Mouse (Mus musculus) limb, embryonic 13.5 days (tissue): ENCODE results near the gene Epo. TPM values are rescaled to one million over a fixed set of nuclear protein-coding genes. Genes with fewer than 3 reads are reported as not detected.

Experiments
- ATAC-seq: fragments of 200-750 bp; cut with Nextera tagmentation; 2 replicates; pipeline ENCODE4 v1.8.0; 2017; ENCODE audit warnings: low read depth, moderate number of reproducible peaks, moderate TSS enrichment; ENCODE audit not compliant: low FRiP score
- H3K27ac ChIP-seq: fragments of 300-500 bp; sonication (generic); 2 replicates; pipeline ENCODE4 v1.5.1; 2015; ENCODE audit warnings: inconsistent platforms, mild to moderate bottlenecking, moderate library complexity
- H3K27me3 ChIP-seq: fragments of 300-500 bp; sonication (generic); 2 replicates; pipeline ENCODE4 v1.6.1; 2015; ENCODE audit warnings: mild to moderate bottlenecking, inconsistent platforms
- H3K36me3 ChIP-seq: fragments of 300-500 bp; sonication (generic); 2 replicates; pipeline ENCODE4 v1.6.1; 2015; ENCODE audit warnings: inconsistent platforms, mild to moderate bottlenecking, moderate library complexity
- H3K4me1 ChIP-seq: fragments of 300-500 bp; sonication (generic); 2 replicates; pipeline ENCODE4 v1.6.1; 2015; ENCODE audit warnings: inconsistent platforms
- H3K4me2 ChIP-seq: fragments of 300-500 bp; sonication (generic); replicated peaks from 2 replicates; pipeline ENCODE4 v1.6.1; 2015; ENCODE audit warnings: inconsistent platforms, mild to moderate bottlenecking, moderate library complexity
- H3K4me3 ChIP-seq: fragments of 300-500 bp; sonication (generic); 2 replicates; pipeline ENCODE4 v1.5.1; 2015; ENCODE audit warnings: moderate library complexity, mild to moderate bottlenecking, inconsistent platforms
- H3K9ac ChIP-seq: fragments of 300-500 bp; sonication (generic); 2 replicates; pipeline ENCODE4 v1.6.1; 2015; ENCODE audit warnings: mild to moderate bottlenecking, inconsistent platforms
- H3K9me3 ChIP-seq: fragments of 300-500 bp; sonication (generic); 2 replicates; pipeline ENCODE4 v1.6.1; 2016; ENCODE audit warnings: inconsistent platforms
- WGBS: fragments of 180-500 bp; shearing (Covaris S2); methylation state at CpG from one replicate; pipeline ENCODE4 v1.1.7; 2015; 5-methylcytosine and 5-hydroxymethylcytosine counted together
- microRNA-seq: library from miRNA; unstranded; fragments of <30 nt; microRNA quantifications from one replicate; pipeline ENCODE4, GENCODE M21; 2016
- polyA plus RNA-seq: library from polyadenylated mRNA; unstranded; fragments of >200 nt; fragmentation: Nextera tagmentation; extraction: Ambion mirVana; gene quantifications from 2 replicates; pipeline ENCODE4 v1.2.1, GENCODE M21; 2015

Epo gene
- polyA plus RNA-seq, 1 experiment from 2014 or later: 0.78 TPM

- no peak overlapping the region for H3K4me2 ChIP-seq
- H3K4me3 ChIP-seq: no peak overlapping the region
- H3K27me3 ChIP-seq: no peaks in the 10 kb centered on the region
- no peak overlapping the region for H3K9ac ChIP-seq
- no peaks in the 10 kb centered on the region for H3K9me3 ChIP-seq
- 86% methylated on average over 11 of the region's 11 CpGs for WGBS
- H3K36me3 ChIP-seq: no peaks in the 10 kb centered on the region
- ATAC-seq: no peak
- H3K4me1 ChIP-seq: no peaks in the 10 kb centered on the region
- H3K27ac ChIP-seq: no peak overlapping the region
These were observed 92.7 kb downstream of the Epo start for GRCm38 (mm10) chr5:137440216-137440855.

GRCm38 (mm10) chr5:137433889-137434288 lies 99.2 kb downstream of the Epo start:
- no peaks in the 10 kb centered on the region for H3K27me3 ChIP-seq
- no peak overlapping the region for H3K4me3 ChIP-seq
- 68% methylated on average over 6 of the region's 6 CpGs for WGBS
- no peak overlapping the region for H3K27ac ChIP-seq
- no peaks in the 10 kb centered on the region for H3K36me3 ChIP-seq
- H3K9ac ChIP-seq: no peak overlapping the region
- H3K4me1 ChIP-seq: no peaks in the 10 kb centered on the region
- no peaks in the 10 kb centered on the region for H3K9me3 ChIP-seq
- H3K4me2 ChIP-seq: no peak overlapping the region
- no peak for ATAC-seq

Small RNAs within 50 kb of the gene (microRNA-seq; reads per million reads assigned to microRNA genes)
- 0.52 reads per million for gene Mir6418

Other genes with a start within 250 kb of the Epo start
- gene Ache, start 245.7 kb downstream of the Epo start, polyA plus RNA-seq: 17.2 and 18.3 TPM in 2 replicates
- gene Ufsp1, start 238.6 kb downstream of the Epo start, polyA plus RNA-seq: 8.4 and 9.6 TPM in 2 replicates
- gene Srrt, start 225.6 kb downstream of the Epo start, polyA plus RNA-seq: 141 and 149 TPM in 2 replicates
- gene Trip6, start 218.8 kb downstream of the Epo start, polyA plus RNA-seq: 104 and 107 TPM in 2 replicates
- 17.2 and 17.9 TPM in 2 replicates for gene Slc12a9, start 199.6 kb downstream of the Epo start, polyA plus RNA-seq
- 76.5 and 82.3 TPM in 2 replicates for gene Ephb4, start 183.1 kb downstream of the Epo start, polyA plus RNA-seq
- gene Zan, start 56.2 kb downstream of the Epo start, polyA plus RNA-seq: 0.05 and 0.29 TPM in 2 replicates
- gene Pop7, start 30.7 kb downstream of the Epo start, polyA plus RNA-seq: 48.4 and 54.0 TPM in 2 replicates
- 16.1 and 16.7 TPM in 2 replicates for gene Gigyf1, start 14.7 kb downstream of the Epo start, polyA plus RNA-seq
- 343 and 352 TPM in 2 replicates for gene Gnb2, start 268 bp upstream of the Epo start, polyA plus RNA-seq
- 0.45 and 0.93 TPM in 2 replicates for gene Actl6b, start 20.3 kb upstream of the Epo start, polyA plus RNA-seq
- 0.32 and 0.38 TPM in 2 replicates for gene Tfr2, start 36.6 kb upstream of the Epo start, polyA plus RNA-seq
- gene Mospd3, start 67.8 kb upstream of the Epo start, polyA plus RNA-seq: 27.9 and 28.7 TPM in 2 replicates
- gene Pcolce, start 80.5 kb upstream of the Epo start, polyA plus RNA-seq: 152 and 157 TPM in 2 replicates
- gene Fbxo24, start 95.8 kb upstream of the Epo start, polyA plus RNA-seq: 0.19 and 0.23 TPM in 2 replicates
- 34.0 and 34.3 TPM in 2 replicates for gene Lrch4, start 95.9 kb upstream of the Epo start, polyA plus RNA-seq
- gene Gm20605, start 95.9 kb upstream of the Epo start, polyA plus RNA-seq: 6.1 and 9.6 TPM in 2 replicates
- 7.3 and 8.9 TPM in 2 replicates for gene Sap25, start 108.1 kb upstream of the Epo start, polyA plus RNA-seq
- gene Irs3, start 112.5 kb upstream of the Epo start, polyA plus RNA-seq: 0.18 and 0.26 TPM in 2 replicates
- 19.4 and 19.7 TPM in 2 replicates for gene Agfg2, start 151.5 kb upstream of the Epo start, polyA plus RNA-seq
- 2.9 and 4.0 TPM in 2 replicates for gene Nyap1, start 208.4 kb upstream of the Epo start, polyA plus RNA-seq
- gene Tsc22d4, start 212.5 kb upstream of the Epo start, polyA plus RNA-seq: 128 and 134 TPM in 2 replicates
- gene Ppp1r35, start 245.6 kb upstream of the Epo start, polyA plus RNA-seq: 26.5 and 27.2 TPM in 2 replicates